Mouse (Mus musculus): ENCODE results near the gene Cdkn1c. TPM values are rescaled to one million over a fixed set of nuclear protein-coding genes. Genes with fewer than 3 reads are reported as not detected.

Gene Cdkn1c
- polyA plus RNA-seq (2012; rRNA removed) (48.5 and 71.0 TPM in 2 replicates), polyA plus RNA-seq (2014; fragmentation: Nextera tagmentation; extraction: Ambion mirVana) (161 and 167 TPM in 2 replicates)

GRCm38 (mm10) chr7:143460874-143461273, at the start of gene Cdkn1c:
Cdkn1c (minus strand) TSS chr7:143461050.
- no peak within 1 kb of the TSS for H3K27ac ChIP-seq
- H3K4me1 ChIP-seq (replicated peaks; ENCODE audit: control insufficient read depth in 2 of 2, insufficient read depth in 2 of 2, low read length in 1 of 2) = 0 out of 4 replicates have a peak, but pooled peaks cover 0 to 3% of the 10 kb centered on the region in 2 experiments
- H3K9me3 ChIP-seq (ENCODE audit: control insufficient read depth, low read length) = peaks cover 14% of the 10 kb centered on the region
- H3K4me3 ChIP-seq (ENCODE audit: insufficient read depth in 1 of 2, low read depth in 2 of 2, low read length in 2 of 2) = peak within 1 kb of the TSS; percentile 26 to 41
- H3K36me3 ChIP-seq (replicated peaks; ENCODE audit: control insufficient read depth, insufficient read depth, low read depth) = no peaks in the 10 kb centered on the region
- 19% methylated on average over 48 of the region's 48 CpGs for WGBS (ENCODE audit: insufficient replicate concordance)
- ATAC-seq (ENCODE audit: insufficient read depth) (peak; percentile 89), DNase-seq (ENCODE audit: low read depth in 3 of 3, low spot score in 3 of 3) (peak; percentile 61 to 72 (median 65))
- peaks cover 27% of the 10 kb centered on the region for H3K27me3 ChIP-seq (ENCODE audit: control insufficient read depth, insufficient read depth, low read length)
- no peak for TF ChIP-seq EP300 (IDR thresholded peaks at IDR 0.05; ENCODE audit: low read depth)
- TF ChIP-seq CTCF (IDR thresholded peaks at IDR 0.05; ENCODE audit: low read depth) = no peak
- H3K9ac ChIP-seq (replicated peaks) = no peak within 1 kb of the TSS
- H3K4me2 ChIP-seq (ENCODE audit: low read depth) = peak within 1 kb of the TSS; percentile 51

GRCm38 (mm10) chr7:143509566-143509965, 48.7 kb upstream of the Cdkn1c start:
- DNase-seq (ENCODE audit: low read depth in 3 of 3, low spot score in 3 of 3) (no peak), ATAC-seq (ENCODE audit: insufficient read depth) (no peak)
- Histone ChIP-seq H3K36me3 (replicated peaks; ENCODE audit: control insufficient read depth, insufficient read depth, low read depth) (peaks cover 14% of the 10 kb centered on the region), H3K27me3 (ENCODE audit: control insufficient read depth, insufficient read depth, low read length) (peaks cover 4% of the 10 kb centered on the region; the same call in 1 of the 2 replicates), H3K9ac (replicated peaks) (no peak overlapping the region), H3K4me3 (ENCODE audit: insufficient read depth in 1 of 2, low read depth in 2 of 2, low read length in 2 of 2) (no peak overlapping the region), H3K9me3 (ENCODE audit: control insufficient read depth, low read length) (no peaks in the 10 kb centered on the region), H3K4me2 (ENCODE audit: low read depth) (no peak overlapping the region), H3K27ac (no peak overlapping the region), H3K4me1 (replicated peaks; ENCODE audit: control insufficient read depth in 2 of 2, insufficient read depth in 2 of 2, low read length in 1 of 2) (no peaks in the 10 kb centered on the region)
- no peak for TF ChIP-seq EP300 (IDR thresholded peaks at IDR 0.05; ENCODE audit: low read depth)
- TF ChIP-seq CTCF (IDR thresholded peaks at IDR 0.05; ENCODE audit: low read depth) = no peak
- 53% methylated on average over 1 of the region's 1 CpGs for WGBS (ENCODE audit: insufficient replicate concordance)

GRCm38 (mm10) chr7:143506675-143507074, 45.8 kb upstream of the Cdkn1c start:
- DNase-seq (ENCODE audit: low read depth in 3 of 3, low spot score in 3 of 3) = peak; percentile 26 to 39 (median 37)

GRCm38 (mm10) chr7:143506271-143506670, 45.4 kb upstream of the Cdkn1c start:
- TF ChIP-seq EP300 (IDR thresholded peaks at IDR 0.05; ENCODE audit: low read depth) (no peak), CTCF (IDR thresholded peaks at IDR 0.05; ENCODE audit: low read depth) (no peak)
- ATAC-seq (ENCODE audit: insufficient read depth) (no peak), DNase-seq (ENCODE audit: low read depth in 3 of 3, low spot score in 3 of 3) (no peak)
- Histone ChIP-seq H3K36me3 (replicated peaks; ENCODE audit: control insufficient read depth, insufficient read depth, low read depth) (no peaks in the 10 kb centered on the region), H3K4me2 (ENCODE audit: low read depth) (no peak overlapping the region), H3K27me3 (ENCODE audit: control insufficient read depth, insufficient read depth, low read length) (peaks cover 31% of the 10 kb centered on the region), H3K4me3 (ENCODE audit: insufficient read depth in 1 of 2, low read depth in 2 of 2, low read length in 2 of 2) (no peak overlapping the region), H3K9me3 (ENCODE audit: control insufficient read depth, low read length) (no peaks in the 10 kb centered on the region), H3K9ac (replicated peaks) (no peak overlapping the region), H3K4me1 (replicated peaks; ENCODE audit: control insufficient read depth in 2 of 2, insufficient read depth in 2 of 2, low read length in 1 of 2) (no peaks in the 10 kb centered on the region), H3K27ac (no peak overlapping the region)
- 54% methylated on average over 7 of the region's 7 CpGs for WGBS (ENCODE audit: insufficient replicate concordance)

More at GRCm38 (mm10) chr7:143506675-143507074, 45.8 kb upstream of the Cdkn1c start:
- Histone ChIP-seq H3K4me3 (ENCODE audit: insufficient read depth in 1 of 2, low read depth in 2 of 2, low read length in 2 of 2) (no peak overlapping the region), H3K27ac (no peak overlapping the region), H3K4me2 (ENCODE audit: low read depth) (no peak overlapping the region), H3K9ac (replicated peaks) (no peak overlapping the region), H3K9me3 (ENCODE audit: control insufficient read depth, low read length) (no peaks in the 10 kb centered on the region), H3K36me3 (replicated peaks; ENCODE audit: control insufficient read depth, insufficient read depth, low read depth) (no peaks in the 10 kb centered on the region), H3K4me1 (replicated peaks; ENCODE audit: control insufficient read depth in 2 of 2, insufficient read depth in 2 of 2, low read length in 1 of 2) (no peaks in the 10 kb centered on the region), H3K27me3 (ENCODE audit: control insufficient read depth, insufficient read depth, low read length) (peaks cover 27% of the 10 kb centered on the region)
- 21% methylated on average over 7 of the region's 7 CpGs for WGBS (ENCODE audit: insufficient replicate concordance)
- TF ChIP-seq CTCF (IDR thresholded peaks at IDR 0.05; ENCODE audit: low read depth) (peak; percentile 79), EP300 (IDR thresholded peaks at IDR 0.05; ENCODE audit: low read depth) (no peak)
- no peak for ATAC-seq (ENCODE audit: insufficient read depth)

DNA sequence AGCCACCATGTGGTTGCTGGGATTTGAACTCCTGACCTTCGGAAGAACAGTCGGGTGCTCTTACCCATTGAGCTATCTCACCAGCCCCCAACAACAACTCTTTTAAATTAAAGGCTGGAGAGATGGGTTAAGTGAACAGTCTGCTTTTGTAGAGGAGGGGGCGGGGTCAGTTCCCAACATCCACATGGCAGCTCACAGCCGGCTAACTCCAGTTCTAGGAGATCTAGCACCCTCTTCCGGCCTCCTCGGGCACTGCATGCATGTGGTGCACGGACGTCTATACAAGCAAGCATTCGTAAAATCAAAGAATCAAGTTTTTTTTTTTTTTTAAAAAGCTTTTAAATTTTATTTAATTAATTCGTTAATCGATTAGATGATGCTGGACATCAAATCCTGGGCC, 45.0 kb upstream of the Cdkn1c start:
- Histone ChIP-seq H3K4me2 (ENCODE audit: low read depth) (no peak overlapping the region), H3K4me3 (ENCODE audit: insufficient read depth in 1 of 2, low read depth in 2 of 2, low read length in 2 of 2) (no peak overlapping the region), H3K36me3 (replicated peaks; ENCODE audit: control insufficient read depth, insufficient read depth, low read depth) (no peaks in the 10 kb centered on the region), H3K4me1 (replicated peaks; ENCODE audit: control insufficient read depth in 2 of 2, insufficient read depth in 2 of 2, low read length in 1 of 2) (no peaks in the 10 kb centered on the region), H3K27ac (no peak overlapping the region), H3K27me3 (ENCODE audit: control insufficient read depth, insufficient read depth, low read length) (peaks cover 36% of the 10 kb centered on the region), H3K9me3 (ENCODE audit: control insufficient read depth, low read length) (no peaks in the 10 kb centered on the region), H3K9ac (replicated peaks) (no peak overlapping the region)
- DNase-seq (ENCODE audit: low read depth in 3 of 3, low spot score in 3 of 3) (peak; percentile 26 to 44 (median 37)), ATAC-seq (ENCODE audit: insufficient read depth) (no peak)
- 14% methylated on average over 11 of the region's 11 CpGs for WGBS (ENCODE audit: insufficient replicate concordance)
- TF ChIP-seq CTCF (IDR thresholded peaks at IDR 0.05; ENCODE audit: low read depth) (peak; percentile 77), EP300 (IDR thresholded peaks at IDR 0.05; ENCODE audit: low read depth) (no peak)

All from liver, embryonic 14.5 days (tissue).